8 mouse cellular contexts compared by ENCODE assay signal in the genomic region with DNA sequence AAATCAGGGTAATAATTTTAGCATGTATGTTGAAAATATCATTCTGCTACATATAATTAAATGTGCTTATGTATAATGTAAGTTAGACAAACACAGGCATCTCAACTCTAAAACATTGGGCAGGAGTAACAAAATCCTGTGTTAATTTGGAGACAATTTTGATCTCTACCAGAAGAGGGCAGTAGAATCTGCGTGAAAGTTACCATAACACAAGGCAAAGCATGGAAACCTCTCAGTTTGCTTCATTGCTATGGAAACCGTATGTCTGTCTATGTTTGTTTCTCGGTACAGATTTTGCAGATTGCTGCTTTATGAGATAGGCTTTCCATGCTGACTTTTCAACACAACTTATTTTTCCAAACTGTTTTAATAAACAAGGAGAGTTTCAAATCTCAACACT.
DNase-seq lines count a peak whose midpoint lies in the region; ATAC-seq and TF ChIP-seq lines count a peak whose summit lies in the region.
"Had no signal": no experiment of that assay in that cellular context is flagged by ENCODE, and none has a peak within 500 bp of the region (broad histone marks: within the 10 kb centered on the region; RNA-seq: fewer than 3 reads in every experiment).

No protein-coding gene starts in this region.

- H3K36me3 ChIP-seq in ES-Bruce4 (ENCODE audit: control insufficient read depth, insufficient read depth, low read length, poor library complexity, severe bottlenecking) = no peaks in the 10 kb centered on the region
- no peaks in the 10 kb centered on the region for H3K36me3 ChIP-seq in hindbrain, embryonic 16.5 days (ENCODE audit: control insufficient read depth, insufficient read depth, low read length)
- H3K36me3 ChIP-seq: heart, embryonic 15.5 days had no signal

- no peak overlapping the region for H3K4me2 ChIP-seq in hindbrain, embryonic 16.5 days (ENCODE audit: low read length)
- H3K4me2 ChIP-seq: heart, embryonic 15.5 days had no signal

- no peak for TF ChIP-seq POLR2A in ES-Bruce4 (IDR thresholded peaks at IDR 0.05; ENCODE audit: insufficient read depth, low read length)

- ATAC-seq in hindbrain, embryonic 16.5 days = peak; percentile 89

- H3K9me3 ChIP-seq in ES-Bruce4 (replicated peaks; ENCODE audit: control insufficient read depth, insufficient read depth, low read length, poor library complexity, severe bottlenecking) = no peaks in the 10 kb centered on the region
- H3K9me3 ChIP-seq in hindbrain, embryonic 16.5 days (ENCODE audit: control insufficient read depth, low read length) = no peaks in the 10 kb centered on the region
- H3K9me3 ChIP-seq: heart, embryonic 15.5 days had no signal

- no peaks in the 10 kb centered on the region for H3K4me1 ChIP-seq in ES-Bruce4 (ENCODE audit: control insufficient read depth, insufficient read depth, low read length)
- H3K4me1 ChIP-seq in hindbrain, embryonic 16.5 days (ENCODE audit: control insufficient read depth, insufficient read depth, low read depth, low read length) = no peaks in the 10 kb centered on the region

- H3K27me3 ChIP-seq in ES-Bruce4 (ENCODE audit: control insufficient read depth, insufficient read depth, low read length, poor library complexity, severe bottlenecking) = no peaks in the 10 kb centered on the region; the same call in 1 of the 2 replicates
- H3K27me3 ChIP-seq in hindbrain, embryonic 16.5 days (replicated peaks; ENCODE audit: control insufficient read depth, insufficient read depth, low read length) = no peaks in the 10 kb centered on the region
- H3K27me3 ChIP-seq: heart, embryonic 15.5 days had no signal

- DNase-seq in layer of hippocampus, adult 2 months (ENCODE audit: low spot score in 2 of 2) = peak; percentile 46 to 47
- no peak for DNase-seq in layer of hippocampus, adult 8-10 months (ENCODE audit: low spot score in 2 of 2)
- DNase-seq in adipocyte (ENCODE audit: low spot score) = peak; percentile 80
- peak; percentile 76 for DNase-seq in retina, embryonic 14.5 days (ENCODE audit: low spot score)
- no peak for DNase-seq in ovary, postnatal 36 days (ENCODE audit: low spot score)

- no peak overlapping the region for H3K9ac ChIP-seq in ES-Bruce4 (ENCODE audit: low read depth, poor library complexity, severe bottlenecking)
- H3K9ac ChIP-seq in hindbrain, embryonic 16.5 days (ENCODE audit: low read depth, low read length) = no peak overlapping the region
- H3K9ac ChIP-seq: heart, embryonic 15.5 days had no signal

- H3K4me3 ChIP-seq in layer of hippocampus, adult 2 months = no peak overlapping the region
- no peak overlapping the region for H3K4me3 ChIP-seq in ES-Bruce4 (ENCODE audit: low read depth, low read length)
- no peak overlapping the region for H3K4me3 ChIP-seq in hindbrain, embryonic 16.5 days (ENCODE audit: low read length)
- H3K4me3 ChIP-seq: heart, embryonic 15.5 days had no signal

- peak; percentile 92 for TF ChIP-seq CTCF in layer of hippocampus, adult 2 months (conservative IDR thresholded peaks at IDR 0.05)
- peak; percentile 6 for TF ChIP-seq CTCF in ES-Bruce4 (IDR thresholded peaks at IDR 0.05; ENCODE audit: low read depth, low read length)

- WGBS in hindbrain, embryonic 16.5 days = 16% methylated on average over 3 of the region's 3 CpGs

- H3K27ac ChIP-seq in layer of hippocampus, adult 2 months = no peak overlapping the region
- H3K27ac ChIP-seq in ES-Bruce4 (ENCODE audit: insufficient read depth, low read length) = no peak overlapping the region
- no peak overlapping the region for H3K27ac ChIP-seq in hindbrain, embryonic 16.5 days (ENCODE audit: low read depth, low read length)
- H3K27ac ChIP-seq: heart, embryonic 15.5 days had no signal

- TF ChIP-seq EP300 in ES-Bruce4 (IDR thresholded peaks at IDR 0.05; ENCODE audit: insufficient read depth, low read depth, low read length) = no peak

Comparison
In these comparisons a context has a peak if more than half of its experiments do, and no peak if none do; other contexts are left out.
1. DNase-seq: peak in layer of hippocampus, adult 2 months (2 of 2), adipocyte (single experiment) and retina, embryonic 14.5 days (single experiment); none in layer of hippocampus, adult 8-10 months (0 of 2) and ovary, postnatal 36 days (single experiment).